Mouse (Mus musculus) embryo, embryonic 11 days (tissue): ENCODE measurements around the gene Gm498.

Source experiments
- DNase-seq: peaks from one replicate; pipeline ENCODE4 v3.0.0-alpha.2; 2015

Gm498 gene

GRCm38 (mm10) chr7:143866538-143866937, at the start of gene Gm498:
Gene Gm498, plus strand, starts transcription at chr7:143866838.
- DNase-seq, result no peak

DNA sequence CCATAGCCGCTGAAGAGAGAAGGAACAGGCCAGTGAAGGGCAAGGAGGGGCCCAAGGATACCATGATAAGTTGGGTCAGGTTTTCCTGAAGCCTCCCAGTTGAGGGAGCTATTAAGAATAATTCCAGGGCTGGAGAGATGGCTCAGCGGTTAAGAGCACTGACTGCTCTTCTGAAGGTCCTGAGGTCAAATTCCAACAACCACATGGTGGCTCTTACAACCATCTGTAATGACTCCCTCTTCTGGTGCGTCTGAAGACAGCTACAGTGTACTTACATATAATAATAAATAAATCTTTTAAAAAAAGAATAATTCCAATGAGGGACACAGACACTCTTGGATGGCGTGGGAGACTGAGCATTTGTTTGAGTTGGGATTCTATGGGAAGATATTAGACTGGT, 47.4 kb upstream of the Gm498 start:
- DNase-seq, result no peak

GRCm38 (mm10) chr7:143821241-143821640, 45.4 kb upstream of the Gm498 start:
- DNase-seq, result no peak

GRCm38 (mm10) chr7:143822375-143823265, 44.0 kb upstream of the Gm498 start, which contains the start of the genes Nadsyn1 and Dhcr7:
Gene Nadsyn1, minus strand, starts transcription at chr7:143822849.
Gene Dhcr7, plus strand, starts transcription at chr7:143823145.
- DNase-seq, result peak; percentile 99

DNA sequence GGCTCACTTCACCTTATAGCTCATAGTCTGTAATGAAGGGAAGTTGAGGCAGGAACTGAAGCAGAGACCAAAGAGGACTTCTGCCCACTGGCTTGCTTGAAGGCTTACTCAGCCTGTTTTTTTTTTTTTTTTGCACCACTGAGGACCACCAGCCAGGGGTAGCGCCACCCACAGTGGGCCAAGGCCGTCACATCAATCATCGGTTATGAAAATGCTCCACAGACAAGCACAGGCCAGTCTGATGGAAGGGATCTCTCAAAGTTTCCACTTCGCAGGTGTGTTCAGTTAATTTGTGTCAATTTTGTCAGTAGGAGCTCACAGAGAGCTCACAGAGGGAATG, 43.4 kb upstream of the Gm498 start:
- no peak for DNase-seq

DNA sequence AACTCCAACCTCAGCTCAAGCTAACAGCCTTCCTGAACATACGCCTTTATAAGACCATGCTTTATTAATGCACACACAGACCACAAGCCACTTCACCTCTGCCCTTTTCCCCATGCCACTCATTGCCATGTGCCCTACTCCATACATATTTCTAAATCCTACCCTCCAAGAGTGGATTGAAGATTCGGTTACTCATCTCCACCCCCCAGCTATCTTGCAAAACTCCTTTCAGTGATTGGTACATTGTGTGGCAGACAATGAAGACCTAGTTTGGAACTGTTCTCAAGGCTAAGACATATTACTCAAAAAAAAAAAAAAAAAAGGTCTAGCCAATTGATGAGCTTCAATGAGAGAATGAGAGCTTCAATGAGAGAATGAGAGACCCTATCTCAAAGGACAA, 39.7 kb upstream of the Gm498 start:
- DNase-seq, result no peak

DNA sequence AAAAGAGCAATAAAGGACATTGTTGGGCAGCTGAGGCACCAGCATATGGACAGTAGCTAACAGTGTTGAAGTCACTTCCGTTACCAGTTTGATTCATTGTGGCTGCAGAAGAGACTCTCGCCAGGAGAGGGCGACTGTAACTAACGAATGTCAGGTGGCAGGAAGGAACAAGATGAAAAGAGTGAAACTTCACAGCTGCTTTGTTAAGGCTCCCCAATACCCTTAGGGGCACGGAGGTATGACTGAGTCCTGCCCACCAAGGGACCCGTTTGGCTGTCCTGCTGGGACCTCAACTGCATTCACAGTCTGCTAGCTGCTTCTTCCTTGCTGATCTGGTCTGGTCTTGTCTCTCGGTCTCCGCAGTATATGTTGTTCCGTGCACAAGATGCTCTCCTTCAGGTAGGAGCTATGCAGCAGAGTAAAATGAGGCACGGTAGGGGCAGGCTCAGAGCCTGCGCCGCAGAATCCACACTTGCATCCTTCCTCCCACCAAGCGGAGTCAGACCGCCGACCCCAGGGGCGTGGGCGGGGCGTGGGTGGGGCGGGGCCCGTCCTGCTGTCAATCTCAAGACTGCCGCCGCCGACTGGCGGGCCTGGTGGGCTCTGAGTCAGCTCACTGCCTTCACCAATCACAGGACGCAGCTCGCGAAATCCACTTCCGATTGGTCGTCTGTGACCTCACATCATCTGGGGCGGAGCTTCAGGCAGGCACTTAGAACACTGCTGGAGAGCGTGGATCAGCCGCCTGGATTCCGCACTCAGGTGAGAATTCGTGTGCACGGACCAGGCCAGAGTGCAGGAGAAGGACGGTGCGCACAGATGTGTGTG, 36.9 kb upstream of the Gm498 start:
- peak; percentile 98 for DNase-seq

DNA sequence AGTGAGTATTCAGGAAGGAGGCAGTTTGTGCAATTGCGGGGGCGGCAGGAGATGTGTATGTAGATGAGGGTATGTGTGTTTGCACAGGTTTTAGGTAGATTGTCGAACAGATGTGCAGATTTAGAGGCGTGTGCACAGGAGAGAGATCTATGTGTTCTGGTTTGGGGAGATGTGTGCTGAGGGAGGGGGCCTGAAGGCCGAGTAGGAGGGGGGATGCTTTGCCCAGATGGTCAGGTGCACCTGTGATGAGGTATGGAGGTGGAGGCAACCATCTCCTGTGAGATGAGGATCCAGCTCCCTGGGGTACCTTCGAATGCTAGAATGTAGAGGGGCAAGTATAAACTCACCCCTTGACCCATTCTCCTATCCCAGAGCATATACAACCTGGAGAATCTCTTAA, 36.2 kb upstream of the Gm498 start:
- no peak for DNase-seq

GRCm38 (mm10) chr7:143832196-143832595, 34.4 kb upstream of the Gm498 start:
- no peak for DNase-seq

- no peak for DNase-seq
Measured at GRCm38 (mm10) chr7:143832611-143833010, 34.0 kb upstream of the Gm498 start.

DNA sequence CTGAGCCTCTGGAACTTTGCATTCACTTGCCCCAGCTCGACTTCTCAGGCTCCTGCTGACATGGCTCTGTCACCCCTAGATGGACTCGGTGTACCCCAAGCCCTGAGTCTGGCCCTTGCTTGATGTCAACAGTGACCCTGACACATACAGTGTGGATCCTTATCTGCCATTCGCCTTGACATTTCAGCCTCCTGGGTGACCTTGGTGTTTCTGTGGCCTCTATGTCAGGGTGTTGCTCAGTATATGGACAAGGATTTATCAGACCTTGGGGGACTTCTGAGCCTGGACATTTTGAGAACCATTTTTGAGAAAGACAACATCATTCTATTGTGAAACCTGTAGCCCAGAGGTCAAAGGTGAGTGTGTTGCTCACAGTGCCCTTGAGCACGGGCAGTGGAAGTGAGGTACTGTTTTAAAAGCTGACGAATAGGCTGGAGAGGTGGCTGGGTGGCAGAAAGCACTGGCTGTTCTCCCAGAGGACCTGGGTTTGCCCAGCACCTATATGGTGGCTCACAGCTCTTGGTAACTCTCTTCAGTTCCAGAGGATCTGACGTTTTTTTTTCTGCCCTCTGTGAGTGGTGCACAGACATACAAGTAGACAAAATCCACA, 33.0 kb upstream of the Gm498 start:
- no peak for DNase-seq

DNA sequence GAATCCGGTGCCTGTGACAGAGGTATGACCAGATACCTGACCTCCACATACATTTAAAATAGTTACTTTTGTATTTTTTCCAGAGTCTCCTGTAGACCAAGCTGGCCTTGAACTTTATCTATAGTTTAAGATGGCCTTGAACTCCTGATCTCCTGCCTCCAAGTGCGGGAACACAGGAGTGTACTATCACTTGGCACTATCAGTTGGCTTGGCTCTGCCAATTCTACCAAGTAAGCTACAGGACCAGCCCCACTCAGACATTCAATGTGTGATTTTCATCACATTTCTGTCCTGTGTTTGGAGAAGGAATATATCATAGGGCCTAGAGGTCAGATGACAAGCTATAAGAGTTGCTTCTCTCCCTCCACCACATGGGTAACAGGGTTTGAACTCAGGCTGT, 32.3 kb upstream of the Gm498 start:
- no peak for DNase-seq

DNA sequence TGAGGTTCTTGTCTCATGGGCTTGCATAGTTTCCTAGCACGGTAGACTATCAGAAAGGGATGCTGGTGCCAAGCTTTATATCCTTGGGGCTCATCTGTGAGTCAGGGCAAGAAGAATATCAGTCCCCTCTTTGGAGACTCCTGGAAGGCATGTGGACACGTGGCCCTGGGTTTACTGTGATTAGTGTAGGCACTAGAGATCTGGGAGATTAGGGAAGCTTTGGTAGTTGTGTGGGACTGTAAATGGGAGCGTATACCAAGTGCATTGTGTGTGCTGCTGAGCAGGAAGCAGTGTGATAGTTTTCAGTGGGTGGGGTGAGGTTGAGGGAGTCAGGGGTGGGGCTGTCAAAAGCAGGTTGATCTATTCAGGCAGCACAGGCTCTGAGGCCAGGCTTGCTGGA, 31.7 kb upstream of the Gm498 start:
- no peak for DNase-seq

DNA sequence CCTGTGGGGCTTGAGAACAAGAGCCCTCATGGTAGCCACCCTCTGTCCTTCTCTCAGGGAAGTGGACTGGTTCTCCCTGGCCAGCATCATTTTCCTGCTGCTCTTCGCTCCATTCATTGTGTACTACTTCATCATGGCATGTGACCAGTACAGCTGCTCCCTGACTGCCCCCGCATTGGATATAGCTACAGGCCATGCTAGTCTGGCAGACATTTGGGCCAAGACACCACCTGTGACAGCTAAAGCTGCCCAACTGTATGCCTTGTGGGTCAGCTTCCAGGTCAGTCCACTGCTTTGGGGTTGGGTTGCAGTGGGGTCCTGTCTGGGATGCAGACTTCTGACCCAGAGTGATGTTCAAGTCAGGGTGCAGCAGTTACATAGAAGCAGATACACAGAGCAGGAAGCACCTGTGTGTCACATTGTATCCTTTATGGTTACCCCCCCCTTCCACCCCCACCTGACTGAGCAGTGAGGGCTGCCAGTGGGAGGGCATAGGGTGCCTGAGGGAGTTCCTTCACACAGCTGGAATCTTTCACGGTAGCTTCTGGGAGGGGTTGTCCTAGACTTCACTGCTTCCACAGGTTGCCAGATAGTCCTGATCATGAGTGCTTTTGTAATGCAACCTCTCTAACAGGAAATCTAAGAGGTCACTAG, 28.8 kb upstream of the Gm498 start:
- no peak for DNase-seq

DNA sequence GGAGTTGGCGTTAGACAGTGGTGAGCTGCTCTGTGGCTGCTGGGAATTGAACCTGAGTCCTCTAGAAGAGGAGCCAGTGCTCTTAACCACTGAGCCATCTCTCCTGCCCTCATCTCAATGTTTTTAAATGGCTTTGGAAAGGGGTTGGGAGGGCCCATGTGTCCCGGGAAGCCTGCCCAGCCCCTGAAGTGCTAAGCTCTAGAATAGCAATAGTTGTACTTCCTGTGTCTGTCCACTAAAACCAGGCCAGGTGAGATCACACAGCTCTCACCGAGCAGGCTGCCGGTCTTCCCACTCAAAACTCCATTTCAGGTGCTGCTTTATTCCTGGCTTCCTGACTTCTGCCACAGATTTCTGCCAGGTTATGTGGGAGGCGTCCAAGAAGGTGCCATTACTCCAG, 26.5 kb upstream of the Gm498 start:
- no peak for DNase-seq

- DNase-seq, result no peak
Measured at GRCm38 (mm10) chr7:143841301-143841700, 25.3 kb upstream of the Gm498 start.

GRCm38 (mm10) chr7:143848127-143848767, 18.4 kb upstream of the Gm498 start:
- no peak for DNase-seq

GRCm38 (mm10) chr7:143848768-143849482, 17.7 kb upstream of the Gm498 start:
- no peak for DNase-seq

DNA sequence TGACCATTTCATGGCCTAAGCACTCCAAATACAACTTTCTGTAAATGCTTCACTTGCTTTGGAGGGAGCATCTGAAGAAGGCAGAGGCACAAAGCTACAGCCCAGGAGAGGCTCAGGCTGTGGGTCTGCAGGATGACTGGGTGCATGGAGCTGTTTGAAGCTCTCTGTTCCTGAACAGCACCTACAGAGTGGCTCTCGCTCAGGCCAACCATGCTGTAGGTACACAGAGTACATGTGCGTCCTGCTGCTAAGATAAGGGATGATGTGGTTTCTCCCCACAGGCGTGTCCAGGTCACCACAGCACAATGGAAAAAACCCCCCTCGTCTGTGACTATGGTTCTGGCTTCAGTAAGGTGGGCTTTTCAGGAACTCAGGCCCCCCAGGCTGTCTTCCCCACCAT, 2.2 kb downstream of the Gm498 start:
- DNase-seq, result no peak

- no peak for DNase-seq
Measured at GRCm38 (mm10) chr7:143883717-143884116, 17.1 kb downstream of the Gm498 start.

- DNase-seq, result no peak
Measured at GRCm38 (mm10) chr7:143891146-143891545, 24.5 kb downstream of the Gm498 start.

DNA sequence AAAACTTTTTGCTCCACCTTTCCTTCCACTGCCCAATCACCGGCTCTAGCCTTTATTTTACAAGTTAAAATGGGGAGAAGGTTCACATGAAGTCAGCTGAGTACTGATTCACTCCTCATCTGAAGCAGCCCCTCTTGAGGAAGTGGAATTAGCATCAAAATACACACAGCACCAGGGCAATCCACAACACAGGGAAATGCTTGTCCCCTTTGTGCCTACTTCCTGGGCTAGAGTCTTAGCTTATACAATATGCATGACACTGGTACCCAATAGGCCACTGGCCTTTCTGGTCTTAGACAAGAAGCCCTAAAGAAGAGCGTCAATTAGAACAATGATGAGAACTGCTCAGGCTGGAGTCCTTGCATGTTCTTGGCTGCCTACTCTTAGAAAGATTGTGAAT, 25.7 kb downstream of the Gm498 start:
- DNase-seq, result no peak
